Mouse (Mus musculus) MEL (cell line): ENCODE measurements at regions not wholly inside any gene's neighbourhood (a gene's known extent, or its start where the extent isn't known, plus 50 kb on each side); places are given as distances from the start of the nearest gene placed in this dataset.

Experiments used
- HCFC1 ChIP-seq: IDR thresholded peaks from 2 replicates; pipeline ENCODE4 v1.6.1; 2012; ENCODE audit warnings: low read depth, mild to moderate bottlenecking, inconsistent platforms, low read length, improper control_type of control experiment, moderate library complexity
- MAFK ChIP-seq: IDR thresholded peaks from 2 replicates; pipeline ENCODE4 v1.6.1; 2011; ENCODE audit warnings: low read depth, mild to moderate bottlenecking, low read length, improper control_type of control experiment, borderline replicate concordance
- POLR2AphosphoS5 ChIP-seq: IDR thresholded peaks from 2 replicates; pipeline ENCODE4 v1.6.1; 2012; ENCODE audit warnings: low read depth, borderline replicate concordance, mild to moderate bottlenecking, inconsistent platforms, low read length, moderate library complexity, mixed read lengths

DNA sequence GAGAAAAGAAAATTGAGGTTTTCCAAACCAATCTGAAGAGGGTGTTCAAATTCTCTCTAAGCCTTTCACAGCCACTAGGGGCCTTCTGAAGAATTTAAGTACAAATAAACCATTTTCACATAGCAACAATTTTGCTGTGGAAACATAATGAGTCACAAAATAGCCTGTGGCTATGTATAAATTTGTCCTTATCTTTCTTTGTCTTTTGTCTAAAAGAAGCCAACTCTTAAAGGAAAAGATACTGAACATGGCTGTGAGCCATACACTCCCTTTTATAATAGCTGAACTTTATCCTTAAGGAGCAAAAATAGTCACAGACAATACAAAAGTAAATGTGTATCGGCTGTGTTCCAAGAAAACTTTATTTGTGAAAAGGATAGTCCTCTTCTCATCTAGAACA, 345.1 kb downstream of the Atp6ap1l start:
- TF ChIP-seq HCFC1, result no peak
- TF ChIP-seq POLR2AphosphoS5, result no peak
- no peak for TF ChIP-seq MAFK
